Mouse (Mus musculus) kidney, postnatal 0 days (tissue): ENCODE measurements around the gene Tinf2. TPM values are rescaled to one million over a fixed set of nuclear protein-coding genes. Genes with fewer than 3 reads are reported as not detected.

Experiments
- ATAC-seq: fragments of 200-750 bp; cut with Nextera tagmentation; replicated peaks from 2 replicates; pipeline ENCODE4 v1.8.0; 2017; ENCODE audit warnings: low read depth, moderate number of reproducible peaks, moderate TSS enrichment, moderate library complexity; ENCODE audit not compliant: low FRiP score
- DNase-seq: peaks from one replicate; pipeline ENCODE4 v3.0.0-alpha.2; 2016; ENCODE audit warnings: low spot score
- H3K27ac ChIP-seq: fragments of 300-500 bp; sonication (generic); 2 replicates; pipeline ENCODE4 v1.5.1; 2014; ENCODE audit warnings: mild to moderate bottlenecking
- H3K27me3 ChIP-seq: fragments of 300-500 bp; sonication (generic); 2 replicates; pipeline ENCODE4 v1.6.1; 2014; ENCODE audit warnings: low read length, mixed read lengths; ENCODE audit not compliant: insufficient read depth
- H3K36me3 ChIP-seq: fragments of 300-500 bp; sonication (generic); 2 replicates; pipeline ENCODE4 v1.6.1; 2014; ENCODE audit warnings: low read length, mixed read lengths; ENCODE audit not compliant: insufficient read depth
- H3K4me1 ChIP-seq: fragments of 300-500 bp; sonication (generic); replicated peaks from 2 replicates; pipeline ENCODE4 v1.6.1; 2014; ENCODE audit warnings: antibody characterized with exemption, low read length, mixed read lengths; ENCODE audit not compliant: insufficient read depth
- H3K4me2 ChIP-seq: fragments of 300-500 bp; sonication (generic); 2 replicates; pipeline ENCODE4 v1.6.1; 2014; ENCODE audit warnings: mild to moderate bottlenecking, low read length, moderate library complexity, mixed read lengths
- H3K4me3 ChIP-seq: fragments of 300-500 bp; sonication (generic); replicated peaks from 2 replicates; pipeline ENCODE4 v1.5.1; 2014; ENCODE audit warnings: low read depth, low read length
- H3K9ac ChIP-seq: fragments of 300-500 bp; sonication (generic); 2 replicates; pipeline ENCODE4 v1.6.1; 2014; ENCODE audit warnings: low read depth, low read length
- H3K9me3 ChIP-seq: fragments of 300-500 bp; sonication (generic); replicated peaks from 2 replicates; pipeline ENCODE4 v1.6.1; 2016; ENCODE audit warnings: low read length, inconsistent platforms, mixed read lengths
- CTCF ChIP-seq: IDR thresholded peaks from 2 replicates; pipeline ENCODE4 v1.5.1; 2016; ENCODE audit warnings: antibody characterized with exemption, low read depth, mild to moderate bottlenecking, moderate library complexity
- WGBS: fragments of 180-500 bp; shearing (Covaris S2); extraction: QIAGEN DNeasy Blood & Tissue Kit; methylation state at CpG from one replicate; pipeline ENCODE4 v1.1.7; 2014; 5-methylcytosine and 5-hydroxymethylcytosine counted together
- polyA plus RNA-seq: library from polyadenylated mRNA; unstranded; fragments of >200 nt; fragmentation: Nextera tagmentation; extraction: Ambion mirVana; gene quantifications from 2 replicates; pipeline ENCODE4 v1.2.1, GENCODE M21; 2015

The Tinf2 gene
- polyA plus RNA-seq, 1 experiment from 2014 or later = 24.6 TPM

GRCm38 (mm10) chr14:55660636-55661035, 21.0 kb downstream of the Tinf2 start:
- 56% methylated on average over 2 of the region's 2 CpGs for WGBS
- ATAC-seq = no peak

GRCm38 (mm10) chr14:55659960-55660573, 21.6 kb downstream of the Tinf2 start, which contains the start of gene Mdp1:
Gene Mdp1, minus strand, starts transcription at chr14:55660508.
- peak; percentile 88 for ATAC-seq
- under 1% methylated on average over 39 of the region's 39 CpGs for WGBS

More at GRCm38 (mm10) chr14:55660636-55661035, 21.0 kb downstream of the Tinf2 start:
- DNase-seq = no peak
- Histone ChIP-seq H3K9me3 (no peaks in the 10 kb centered on the region), H3K36me3 (peaks cover 14% of the 10 kb centered on the region; the same call in 1 of the 2 replicates), H3K27me3 (no peaks in the 10 kb centered on the region), H3K4me3 (no peak overlapping the region; the same call in 1 of the 2 replicates), H3K4me2 (0 out of 2 replicates have a peak overlapping the region, but pooled peaks have one; percentile 53), H3K4me1 (0 out of 2 replicates have a peak, but pooled peaks cover 3% of the 10 kb centered on the region), H3K9ac (0 out of 2 replicates have a peak overlapping the region, but pooled peaks have one; percentile 8), H3K27ac (no peak overlapping the region)
- no peak for TF ChIP-seq CTCF

GRCm38 (mm10) chr14:55658011-55658410, 23.6 kb downstream of the Tinf2 start:
- no peak for DNase-seq
- H3K27ac ChIP-seq = no peak overlapping the region
- no peaks in the 10 kb centered on the region for H3K27me3 ChIP-seq
- 0 out of 2 replicates have a peak, but pooled peaks cover 3% of the 10 kb centered on the region for H3K4me1 ChIP-seq
- no peaks in the 10 kb centered on the region for H3K9me3 ChIP-seq
- no peak overlapping the region for H3K4me2 ChIP-seq
- WGBS = 81% methylated on average over 5 of the region's 5 CpGs
- H3K4me3 ChIP-seq = no peak overlapping the region
- peaks cover 11% of the 10 kb centered on the region; the same call in 1 of the 2 replicates for H3K36me3 ChIP-seq
- ATAC-seq = peak; percentile 61
- TF ChIP-seq CTCF = no peak
- H3K9ac ChIP-seq = no peak overlapping the region

More at GRCm38 (mm10) chr14:55659960-55660573, 21.6 kb downstream of the Tinf2 start, which contains the start of gene Mdp1:
- Histone ChIP-seq H3K4me3 (peak within 1 kb of the TSS; percentile 72), H3K9ac (peak within 1 kb of the TSS; percentile 77), H3K27me3 (no peaks in the 10 kb centered on the region), H3K4me2 (peak within 1 kb of the TSS; percentile 53), H3K9me3 (no peaks in the 10 kb centered on the region), H3K36me3 (peaks cover 14% of the 10 kb centered on the region; the same call in 1 of the 2 replicates), H3K4me1 (0 out of 2 replicates have a peak, but pooled peaks cover 3% of the 10 kb centered on the region), H3K27ac (peak within 1 kb of the TSS; percentile 60; the same call in 1 of the 2 replicates)
- peak; percentile 57 for TF ChIP-seq CTCF
- peak; percentile 95 for DNase-seq

- Histone ChIP-seq H3K4me1 (0 out of 2 replicates have a peak, but pooled peaks cover 3% of the 10 kb centered on the region), H3K36me3 (peaks cover 6% of the 10 kb centered on the region; the same call in 1 of the 2 replicates), H3K9ac (no peak overlapping the region), H3K9me3 (no peaks in the 10 kb centered on the region), H3K27me3 (no peaks in the 10 kb centered on the region), H3K4me3 (no peak overlapping the region), H3K4me2 (no peak overlapping the region), H3K27ac (no peak overlapping the region)
- TF ChIP-seq CTCF = no peak
- 87% methylated on average over 3 of the region's 3 CpGs for WGBS
- DNase-seq (no peak), ATAC-seq (no peak)
Measured at GRCm38 (mm10) chr14:55656935-55657334, 24.7 kb downstream of the Tinf2 start.

GRCm38 (mm10) chr14:55651528-55651927, 30.1 kb downstream of the Tinf2 start:
- ATAC-seq (no peak), DNase-seq (no peak)
- H3K4me2 ChIP-seq = no peak overlapping the region
- no peak for TF ChIP-seq CTCF
- H3K27ac ChIP-seq = no peak overlapping the region
- H3K4me3 ChIP-seq = no peak overlapping the region
- no peaks in the 10 kb centered on the region for H3K27me3 ChIP-seq
- WGBS = 90% methylated on average over 7 of the region's 7 CpGs
- H3K4me1 ChIP-seq = no peaks in the 10 kb centered on the region
- H3K36me3 ChIP-seq = 0 out of 2 replicates have a peak, but pooled peaks cover 2% of the 10 kb centered on the region
- no peak overlapping the region for H3K9ac ChIP-seq
- H3K9me3 ChIP-seq = no peaks in the 10 kb centered on the region

GRCm38 (mm10) chr14:55649884-55650283, 31.7 kb downstream of the Tinf2 start, which contains the start of gene Tssk4:
Gene Tssk4, plus strand, starts transcription at chr14:55650184.
- no peak for TF ChIP-seq CTCF
- ATAC-seq (no peak), DNase-seq (no peak)
- no peaks in the 10 kb centered on the region for H3K27me3 ChIP-seq
- no peaks in the 10 kb centered on the region; the same call in 1 of the 2 replicates for H3K4me1 ChIP-seq
- no peaks in the 10 kb centered on the region for H3K9me3 ChIP-seq
- H3K4me3 ChIP-seq = no peak within 1 kb of the TSS
- 91% methylated on average over 2 of the region's 2 CpGs for WGBS
- H3K4me2 ChIP-seq = no peak within 1 kb of the TSS
- H3K36me3 ChIP-seq = 0 out of 2 replicates have a peak, but pooled peaks cover 6% of the 10 kb centered on the region
- no peak within 1 kb of the TSS for H3K9ac ChIP-seq
- H3K27ac ChIP-seq = no peak within 1 kb of the TSS
